Mouse (Mus musculus) heart, embryonic 11.5 days (tissue): ENCODE data around the gene Gm5868. TPM values are rescaled to one million over a fixed set of nuclear protein-coding genes. Genes with fewer than 3 reads are reported as not detected.
"Not testable (repeated sequence)": the region's sequence is repeated elsewhere in the genome, so short reads cannot be mapped to it uniquely, and the experiment has no call there.

Experiments used
- ATAC-seq: fragments of 200-750 bp; cut with Nextera tagmentation; replicated peaks from 2 replicates; pipeline ENCODE4 v1.8.0; 2017; ENCODE audit warnings: moderate library complexity; ENCODE audit not compliant: insufficient number of reproducible peaks, low FRiP score, low TSS enrichment
- H3K27ac ChIP-seq: fragments of 300-500 bp; sonication (generic); 2 replicates; pipeline ENCODE4 v1.5.1; 2014; ENCODE audit warnings: mild to moderate bottlenecking, low read depth, low read length
- H3K27me3 ChIP-seq: fragments of 300-500 bp; sonication (generic); 2 replicates; pipeline ENCODE4 v1.6.1; 2014; ENCODE audit warnings: mild to moderate bottlenecking, low read length, mixed read lengths; ENCODE audit not compliant: control insufficient read depth, insufficient read depth
- H3K36me3 ChIP-seq: fragments of 300-500 bp; sonication (generic); 2 replicates; pipeline ENCODE4 v1.6.1; 2014; ENCODE audit warnings: mild to moderate bottlenecking, low read length, moderate library complexity, mixed read lengths; ENCODE audit not compliant: control insufficient read depth, insufficient read depth
- H3K4me1 ChIP-seq: fragments of 300-500 bp; sonication (generic); 2 replicates; pipeline ENCODE4 v1.6.1; 2014; ENCODE audit warnings: low read length; ENCODE audit not compliant: control insufficient read depth, insufficient read depth
- H3K4me2 ChIP-seq: fragments of 300-500 bp; sonication (generic); 2 replicates; pipeline ENCODE4 v1.6.1; 2014; ENCODE audit warnings: mild to moderate bottlenecking, moderate library complexity
- H3K4me3 ChIP-seq: fragments of 300-500 bp; sonication (generic); 2 replicates; pipeline ENCODE4 v1.5.1; 2014; ENCODE audit warnings: low read depth, low read length
- H3K9ac ChIP-seq: fragments of 300-500 bp; sonication (generic); 2 replicates; pipeline ENCODE4 v1.6.1; 2014; ENCODE audit warnings: mild to moderate bottlenecking, low read depth, low read length, moderate library complexity
- H3K9me3 ChIP-seq: fragments of 300-500 bp; sonication (generic); replicated peaks from 2 replicates; pipeline ENCODE4 v1.6.1; 2016; ENCODE audit warnings: low read length; ENCODE audit not compliant: control insufficient read depth
- WGBS: fragments of 180-500 bp; shearing (Covaris S2); extraction: QIAGEN DNeasy Blood & Tissue Kit; methylation state at CpG from one replicate; pipeline ENCODE4 v1.1.7; 2014; ENCODE audit not compliant: insufficient replicate concordance; 5-methylcytosine and 5-hydroxymethylcytosine counted together
- polyA plus RNA-seq: library from polyadenylated mRNA; unstranded; fragments of >200 nt; fragmentation: Nextera tagmentation; extraction: Ambion mirVana; gene quantifications from 2 replicates; pipeline ENCODE4 v1.2.1, GENCODE M21; 2014

The Gm5868 gene
- polyA plus RNA-seq, 1 experiment from 2014 or later: 0.17 TPM

GRCm38 (mm10) chr5:72586667-72587191 lies 622 bp downstream of the Gm5868 start:
- WGBS: 41% methylated on average over 25 of the region's 25 CpGs
- not testable (repeated sequence) for H3K9me3 ChIP-seq, H3K27ac ChIP-seq, H3K4me1 ChIP-seq, H3K9ac ChIP-seq, ATAC-seq, H3K36me3 ChIP-seq
- peak overlapping the region; percentile 78 for H3K4me2 ChIP-seq
- H3K27me3 ChIP-seq: peaks cover 17% of the 10 kb centered on the region
- peak overlapping the region; percentile 44 for H3K4me3 ChIP-seq

GRCm38 (mm10) chr5:72586122-72586521 lies 1.2 kb downstream of the Gm5868 start:
- ATAC-seq, H3K4me2 ChIP-seq: not testable (repeated sequence)

GRCm38 (mm10) chr5:72580970-72581332 lies 6.4 kb downstream of the Gm5868 start, which contains the start of gene Zar1:
Gene Zar1, minus strand, starts transcription at chr5:72581254.
- Histone ChIP-seq H3K27me3 (peaks cover 15% of the 10 kb centered on the region), H3K4me2 (peak within 1 kb of the TSS; percentile 87), H3K9ac (peak within 1 kb of the TSS; percentile 59), H3K4me3 (peak within 1 kb of the TSS; percentile 52)
- H3K9me3 ChIP-seq, H3K4me1 ChIP-seq, H3K36me3 ChIP-seq, H3K27ac ChIP-seq: not testable (repeated sequence)
- peak; percentile 10; the same call in 1 of the 2 replicates for ATAC-seq
- 12% methylated on average over 11 of the region's 21 CpGs for WGBS

More at GRCm38 (mm10) chr5:72586122-72586521, 1.2 kb downstream of the Gm5868 start:
- peaks cover 18% of the 10 kb centered on the region for H3K27me3 ChIP-seq
- H3K27ac ChIP-seq, H3K4me3 ChIP-seq, H3K9me3 ChIP-seq, H3K36me3 ChIP-seq, H3K4me1 ChIP-seq, H3K9ac ChIP-seq: not testable (repeated sequence)
- 32% methylated on average over 7 of the region's 7 CpGs for WGBS

- ATAC-seq: peak; percentile 49; the same call in 1 of the 2 replicates
Measured at GRCm38 (mm10) chr5:72580088-72580969, 7.0 kb downstream of the Gm5868 start.

GRCm38 (mm10) chr5:72579599-72579998 lies 7.8 kb downstream of the Gm5868 start:
- not testable (repeated sequence) for H3K9me3 ChIP-seq, H3K27ac ChIP-seq, H3K4me1 ChIP-seq, H3K4me3 ChIP-seq, ATAC-seq, H3K4me2 ChIP-seq, H3K36me3 ChIP-seq, H3K9ac ChIP-seq
- H3K27me3 ChIP-seq: peaks cover 15% of the 10 kb centered on the region
- 63% methylated on average over 10 of the region's 10 CpGs for WGBS

More at GRCm38 (mm10) chr5:72580088-72580969, 7.0 kb downstream of the Gm5868 start:
- H3K27ac ChIP-seq, H3K4me1 ChIP-seq, H3K9me3 ChIP-seq, H3K36me3 ChIP-seq: not testable (repeated sequence)
- peak overlapping the region; percentile 87 for H3K4me2 ChIP-seq
- H3K4me3 ChIP-seq: peak overlapping the region; percentile 52
- peak overlapping the region; percentile 59 for H3K9ac ChIP-seq
- 9% methylated on average over 48 of the region's 73 CpGs for WGBS
- peaks cover 15% of the 10 kb centered on the region for H3K27me3 ChIP-seq

GRCm38 (mm10) chr5:72565621-72566020 lies 21.7 kb downstream of the Gm5868 start:
- ATAC-seq: no peak
- Histone ChIP-seq H3K4me3 (no peak overlapping the region), H3K4me1 (no peaks in the 10 kb centered on the region), H3K9me3 (peaks cover 5% of the 10 kb centered on the region; the same call in 1 of the 2 replicates), H3K9ac (no peak overlapping the region), H3K27me3 (no peaks in the 10 kb centered on the region), H3K4me2 (no peak overlapping the region), H3K36me3 (no peaks in the 10 kb centered on the region), H3K27ac (no peak overlapping the region)
- 84% methylated on average over 5 of the region's 5 CpGs for WGBS

- not testable (repeated sequence) for H3K27me3 ChIP-seq, H3K27ac ChIP-seq, H3K9ac ChIP-seq, H3K4me1 ChIP-seq, H3K36me3 ChIP-seq, H3K4me3 ChIP-seq, H3K4me2 ChIP-seq, H3K9me3 ChIP-seq, ATAC-seq
- 23% methylated on average over 2 of the region's 2 CpGs for WGBS
Measured at GRCm38 (mm10) chr5:72563183-72563582, 24.2 kb downstream of the Gm5868 start.

- no peak overlapping the region for H3K4me2 ChIP-seq
- no peaks in the 10 kb centered on the region for H3K36me3 ChIP-seq
- no peak overlapping the region for H3K4me3 ChIP-seq
- no peaks in the 10 kb centered on the region for H3K9me3 ChIP-seq
- H3K4me1 ChIP-seq: peaks cover 5% of the 10 kb centered on the region; the same call in 1 of the 2 replicates
- ATAC-seq: no peak
- no peaks in the 10 kb centered on the region for H3K27me3 ChIP-seq
- no peak overlapping the region for H3K27ac ChIP-seq
- WGBS: 54% methylated on average over 3 of the region's 3 CpGs
- no peak overlapping the region for H3K9ac ChIP-seq
Measured at GRCm38 (mm10) chr5:72560976-72561628, 26.2 kb downstream of the Gm5868 start.
